Mouse (Mus musculus) cerebellum, adult 2 months (tissue): Measurements from ENCODE around the gene Gm10447.

ENCODE experiments used
- CTCF ChIP-seq: fragments of 200-500 bp; IDR thresholded peaks from 2 replicates; pipeline ENCODE4 v1.5.1; 2011; ENCODE audit warnings: low read depth, mild to moderate bottlenecking, control low read depth, low read length, moderate library complexity, borderline replicate concordance; ENCODE audit not compliant: insufficient read depth
- POLR2A ChIP-seq: fragments of 200-500 bp; IDR thresholded peaks from 2 replicates; pipeline ENCODE4 v1.6.1; 2011; ENCODE audit warnings: low read length, control low read depth, borderline replicate concordance; ENCODE audit not compliant: insufficient read depth

DNA sequence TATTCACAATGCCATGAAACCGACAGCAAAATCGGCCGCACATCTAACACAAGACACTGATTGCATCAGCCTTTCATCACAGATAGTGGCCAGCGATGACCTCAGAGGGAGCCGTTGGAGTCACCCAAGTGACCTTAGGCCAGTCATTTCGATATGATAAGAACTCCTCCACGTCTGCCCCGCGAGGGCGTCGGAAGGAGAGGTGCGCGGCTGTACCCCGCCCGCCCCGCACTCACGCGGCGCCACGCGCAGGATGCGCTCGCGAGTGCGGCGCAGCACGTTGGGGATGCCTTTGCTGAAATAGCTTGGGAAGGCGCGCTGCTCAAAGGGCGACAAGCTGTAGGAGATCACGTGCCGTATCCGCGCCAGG is 26.6 kb downstream of the Gm10447 start:
- no peak for TF ChIP-seq CTCF
- no peak for TF ChIP-seq POLR2A
